Mouse (Mus musculus): ENCODE measurements around the gene Akap2.
"Not testable (repeated sequence)": the region's sequence is repeated elsewhere in the genome, so short reads cannot be mapped to it uniquely, and the experiment has no call there.

Akap2 gene

GRCm38 (mm10) chr4:57866088-57866487 lies 148.6 kb downstream of the Akap2 start:
- DNase-seq (ENCODE audit: inconsistent ontology term) = peak; percentile 58

GRCm38 (mm10) chr4:57866990-57867389 lies 149.5 kb downstream of the Akap2 start:
- no peak for DNase-seq (ENCODE audit: inconsistent ontology term)

- DNase-seq (ENCODE audit: inconsistent ontology term) = no peak
Measured at GRCm38 (mm10) chr4:57867454-57867853, 150.0 kb downstream of the Akap2 start.

DNA sequence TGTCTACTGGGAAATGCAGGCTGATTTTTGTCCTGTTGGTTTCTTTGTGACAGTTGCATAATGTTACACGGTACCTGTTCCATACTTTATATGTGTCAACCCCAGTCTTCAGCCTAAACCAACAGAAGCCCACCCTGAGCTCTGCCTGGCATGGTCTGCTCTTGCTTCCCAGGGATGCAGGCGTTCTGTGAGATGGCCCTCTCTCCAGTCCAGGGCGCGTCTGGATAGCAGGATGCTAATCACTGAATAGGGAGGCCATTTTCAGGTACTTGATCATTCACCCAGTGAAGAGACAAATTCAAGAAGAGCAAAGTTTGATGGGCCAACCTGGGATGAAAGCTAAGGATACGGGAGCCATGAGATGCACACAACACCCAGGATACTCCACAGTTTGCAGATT lies 161.7 kb downstream of the Akap2 start:
- no peak for DNase-seq (ENCODE audit: inconsistent ontology term)

- DNase-seq (ENCODE audit: inconsistent ontology term) = peak; percentile 41
Measured at GRCm38 (mm10) chr4:57879804-57880357, 162.4 kb downstream of the Akap2 start.

GRCm38 (mm10) chr4:57883520-57884421 lies 166.3 kb downstream of the Akap2 start:
- DNase-seq (ENCODE audit: inconsistent ontology term) = peak; percentile 52

DNA sequence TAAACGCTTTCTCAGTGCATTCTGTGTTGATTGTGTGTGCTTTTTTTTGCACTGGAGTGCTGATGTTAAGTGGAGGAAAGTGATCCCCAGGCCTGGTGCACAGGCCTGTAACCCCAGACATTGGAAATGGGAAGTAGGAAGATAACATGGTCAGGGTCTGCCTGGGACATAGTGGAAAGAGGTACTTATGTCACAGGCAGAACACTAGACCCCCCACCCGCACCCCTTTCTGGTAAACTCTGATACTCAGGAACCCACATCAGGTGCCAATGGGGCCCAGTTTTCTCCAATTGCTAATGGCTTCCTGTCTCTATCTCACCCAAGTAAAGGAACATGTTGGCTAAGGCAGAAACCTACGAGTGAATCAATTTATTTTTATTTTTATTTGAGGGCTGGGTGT lies 167.1 kb downstream of the Akap2 start:
- no peak for DNase-seq (ENCODE audit: inconsistent ontology term)

- no peak for DNase-seq (ENCODE audit: inconsistent ontology term)
Measured at GRCm38 (mm10) chr4:57885186-57885585, 167.7 kb downstream of the Akap2 start.

DNA sequence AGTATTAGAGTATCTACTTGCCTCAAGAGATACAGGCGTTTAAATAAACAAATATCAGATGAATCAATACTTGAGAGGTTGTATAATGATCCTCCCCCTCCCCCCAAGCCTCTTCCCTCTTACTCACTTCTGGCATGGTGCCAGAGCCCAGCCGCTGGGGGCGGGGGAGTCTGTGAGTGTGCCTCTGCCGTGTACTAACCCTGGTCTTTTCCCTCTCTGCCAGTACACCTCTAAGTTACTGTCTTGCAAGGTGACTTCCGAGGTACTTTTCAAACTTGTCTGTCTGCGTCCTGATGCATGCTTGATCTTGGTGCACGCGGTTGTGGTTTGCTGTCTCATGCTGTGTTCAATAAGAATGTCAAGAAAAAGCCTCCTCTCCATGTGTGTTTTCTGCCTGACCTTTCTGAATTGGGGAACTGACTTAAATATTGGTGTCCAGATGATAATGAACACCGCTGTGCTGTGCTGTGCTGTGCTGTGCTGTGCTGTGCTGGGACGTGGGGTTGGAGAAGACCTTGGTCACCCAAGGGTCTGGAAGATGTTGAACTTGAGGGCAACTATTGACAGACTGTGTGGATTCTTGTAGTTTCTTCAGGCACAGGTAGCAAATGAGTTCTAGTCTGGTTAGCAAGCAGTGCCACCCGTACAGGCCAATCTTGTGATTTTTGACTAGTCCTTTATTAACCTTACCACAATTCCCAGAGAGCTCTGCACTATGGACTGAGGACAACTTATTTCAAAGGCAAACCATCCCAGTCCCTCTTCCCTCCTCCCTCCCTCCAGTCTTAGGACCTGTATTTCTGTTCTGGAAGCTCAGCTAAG lies 168.8 kb downstream of the Akap2 start:
- DNase-seq (ENCODE audit: inconsistent ontology term) = peak; percentile 71

GRCm38 (mm10) chr4:57886888-57887230 lies 169.4 kb downstream of the Akap2 start:
- DNase-seq (ENCODE audit: inconsistent ontology term) = no peak

DNA sequence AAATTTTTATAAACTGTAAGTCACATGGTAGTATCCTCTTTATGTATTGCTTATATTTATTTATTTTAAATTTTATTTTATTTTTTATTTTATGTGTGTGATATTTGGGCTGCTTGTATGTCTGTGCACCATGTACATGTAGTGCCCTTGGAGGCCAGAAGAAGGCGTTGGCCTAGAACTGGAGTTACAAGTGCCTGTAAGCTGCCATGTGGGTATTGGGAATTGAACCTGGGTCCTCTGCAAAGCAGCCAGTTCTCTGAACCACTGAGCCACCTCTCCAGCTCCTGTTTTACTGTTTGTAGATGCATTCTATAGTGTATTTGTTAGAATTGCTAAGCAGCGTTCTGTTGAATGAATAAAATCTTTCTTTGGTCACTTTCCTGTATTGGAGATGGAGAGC lies 170.8 kb downstream of the Akap2 start:
- DNase-seq (ENCODE audit: inconsistent ontology term) = no peak

GRCm38 (mm10) chr4:57888978-57889377 lies 171.5 kb downstream of the Akap2 start:
- not testable (repeated sequence) for DNase-seq (ENCODE audit: inconsistent ontology term)

GRCm38 (mm10) chr4:57889773-57890172 lies 172.3 kb downstream of the Akap2 start:
- DNase-seq (ENCODE audit: inconsistent ontology term) = no peak

DNA sequence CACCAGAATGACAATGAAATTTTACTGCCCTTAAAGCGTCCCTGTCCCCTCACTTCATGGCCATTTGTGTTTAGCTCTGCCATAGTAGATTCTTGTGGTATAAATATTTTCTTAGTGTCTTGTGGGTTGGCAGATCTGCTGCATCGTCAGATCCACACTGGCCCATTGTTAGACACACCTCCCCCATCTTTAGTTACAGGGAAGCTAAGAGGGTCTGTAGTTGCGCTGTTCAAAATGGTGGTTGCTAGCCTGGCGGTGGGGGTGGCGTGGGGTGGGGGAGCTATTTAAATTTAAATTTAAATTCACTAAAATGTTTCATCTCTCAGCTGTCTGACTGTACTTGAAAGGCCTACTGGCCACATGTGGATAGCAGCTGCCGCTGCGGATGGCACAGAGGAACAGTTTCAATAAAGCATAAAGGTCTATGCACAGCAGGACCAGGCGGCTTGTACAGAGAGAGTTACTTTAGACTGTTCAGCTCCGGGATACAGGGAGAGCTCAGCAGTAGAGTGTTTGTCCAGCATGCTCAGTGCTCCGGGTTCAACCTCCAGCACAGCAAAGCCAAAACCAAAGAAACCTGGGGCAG lies 174.6 kb downstream of the Akap2 start:
- no peak for DNase-seq (ENCODE audit: inconsistent ontology term)

DNA sequence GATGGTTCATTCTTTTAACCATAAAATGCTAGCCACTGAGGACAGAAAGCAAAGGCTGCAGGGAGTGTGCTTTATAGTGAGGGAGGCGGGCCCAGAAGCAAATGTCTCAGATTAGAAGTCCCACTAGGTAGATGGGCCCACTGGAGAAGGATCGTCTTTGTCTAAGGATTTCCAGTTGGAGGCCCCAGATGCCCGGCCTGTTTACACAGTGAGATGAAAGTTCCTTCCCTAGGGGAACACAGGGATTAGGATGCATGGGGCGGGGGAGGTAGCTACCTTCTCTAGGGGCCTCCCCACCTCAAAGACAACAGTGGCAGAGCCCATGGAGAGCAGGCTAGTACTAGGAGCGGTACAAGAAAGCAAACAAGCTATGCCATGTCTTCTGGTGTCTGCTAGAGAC lies 177.7 kb downstream of the Akap2 start:
- no peak for DNase-seq (ENCODE audit: inconsistent ontology term)

DNA sequence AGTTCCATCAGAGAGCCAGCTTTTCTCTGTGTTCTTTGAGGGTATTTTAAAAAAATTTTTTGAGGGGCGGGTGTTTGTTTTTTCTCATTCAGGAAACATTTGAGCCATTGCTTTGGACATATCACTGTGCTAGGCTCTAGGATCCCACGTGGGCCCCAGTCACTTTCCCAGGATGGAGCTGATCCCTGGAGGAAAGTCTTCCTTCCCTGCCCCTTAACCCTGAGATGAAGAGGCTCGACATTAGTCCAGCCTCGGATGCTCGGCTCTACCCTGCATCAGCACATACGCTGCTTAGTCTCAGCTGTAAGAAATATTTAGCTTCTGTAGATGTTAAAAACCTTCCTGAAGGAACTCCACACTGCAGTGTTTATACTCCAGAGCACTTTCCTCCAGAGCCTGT lies 178.4 kb downstream of the Akap2 start:
- DNase-seq (ENCODE audit: inconsistent ontology term) = no peak

GRCm38 (mm10) chr4:57896631-57897030 lies 179.2 kb downstream of the Akap2 start:
- no peak for DNase-seq (ENCODE audit: inconsistent ontology term)

DNA sequence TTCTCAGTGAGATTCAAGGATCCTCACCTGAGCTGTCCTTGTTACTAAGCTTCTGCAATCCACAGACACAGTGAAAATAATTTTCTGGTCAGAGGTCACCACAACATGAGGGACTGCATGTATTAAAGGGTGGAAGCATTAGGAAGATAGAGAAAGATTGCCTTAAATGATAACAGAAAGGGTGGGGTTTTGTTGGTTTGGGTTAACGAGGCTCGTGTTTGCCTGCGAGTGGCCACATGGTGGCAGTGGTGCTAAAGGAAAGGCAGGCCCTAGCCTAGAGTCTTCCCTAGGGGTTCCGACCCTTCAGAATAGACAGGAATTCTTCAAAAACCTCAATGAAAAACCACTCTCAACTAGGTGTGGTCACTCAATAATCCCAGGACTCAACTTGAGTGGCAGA lies 183.8 kb downstream of the Akap2 start:
- no peak for DNase-seq (ENCODE audit: inconsistent ontology term)

- DNase-seq (ENCODE audit: inconsistent ontology term) = no peak
Measured at GRCm38 (mm10) chr4:57902619-57903018, 185.2 kb downstream of the Akap2 start.

DNA sequence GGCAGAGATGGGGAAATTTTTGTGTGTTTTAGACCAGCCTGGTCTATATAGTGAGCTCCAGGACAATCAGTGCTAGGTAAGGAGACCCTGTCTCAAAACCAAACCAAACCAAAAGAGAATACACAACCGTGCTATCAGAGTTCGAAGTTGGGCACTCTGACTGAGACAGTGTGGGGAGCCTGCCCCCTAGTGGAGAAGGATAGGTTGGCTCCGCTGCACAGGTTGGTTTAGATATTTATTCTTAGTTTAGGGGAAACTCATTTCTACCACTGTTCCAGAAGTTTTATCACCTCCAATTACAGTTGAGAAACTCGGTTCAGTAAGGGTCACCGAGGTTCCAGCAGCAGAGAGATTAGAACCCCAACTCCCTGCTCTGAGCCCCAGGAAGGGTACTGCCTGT lies 186.8 kb downstream of the Akap2 start:
- DNase-seq (ENCODE audit: inconsistent ontology term) = peak; percentile 48

- DNase-seq (ENCODE audit: inconsistent ontology term) = no peak
Measured at GRCm38 (mm10) chr4:57904638-57905037, 187.2 kb downstream of the Akap2 start.

DNA sequence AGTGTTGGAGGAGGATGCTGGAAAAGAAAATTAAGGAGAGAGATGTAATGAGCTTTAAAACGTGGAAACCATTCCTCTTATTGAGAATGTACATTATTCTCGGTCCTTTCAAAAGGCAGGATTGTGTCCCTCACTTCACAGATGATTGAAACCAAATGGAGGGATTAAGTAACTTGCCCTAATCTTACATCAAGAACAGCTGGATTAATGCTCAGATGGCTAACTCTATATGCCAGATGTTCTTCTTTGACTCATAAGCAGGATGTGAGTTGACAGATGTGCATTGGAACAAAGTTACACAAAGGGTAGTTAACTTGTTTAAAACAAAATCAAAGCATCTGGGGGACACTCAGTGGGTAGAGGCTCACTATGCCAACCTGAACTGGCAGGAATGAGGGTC lies 189.3 kb downstream of the Akap2 start:
- DNase-seq (ENCODE audit: inconsistent ontology term) = no peak

Data from Muller cell, postnatal 12 days (primary cell).